Mouse (Mus musculus): ENCODE data around the gene Fermt3.

- TF ChIP-seq CTCF (IDR thresholded peaks at IDR 0.05; ENCODE audit: control insufficient read depth, insufficient read depth, insufficient read length) (no peak), MAX (IDR thresholded peaks at IDR 0.05) (no peak), USF1 (IDR thresholded peaks at IDR 0.05; ENCODE audit: low read depth) (no peak), FOSL1 (IDR thresholded peaks at IDR 0.05; ENCODE audit: insufficient read depth, low read length, poor library complexity, severe bottlenecking) (no peak)
Measured at GRCm38 (mm10) chr19:7039841-7040636, 20.8 kb upstream of the Fermt3 start, which contains the start of gene Stip1.

All from C2C12 (cell line).